Mouse (Mus musculus) left cerebral cortex, postnatal 14 days (tissue): ENCODE measurements at regions not wholly inside any gene's neighbourhood (a gene's known extent, or its start where the extent isn't known, plus 50 kb on each side); places are given as distances from the start of the nearest gene placed in this dataset.

Source experiments
- DNase-seq, 2 experiments: peaks; one replicate each; pipeline ENCODE4 v3.0.0; 2021 to 2022; ENCODE audit warnings: low spot score in 2 of 2, mixed read lengths in 1 of 2
- intact Hi-C: fragments of 180-260 bp; cut with DNase I; formaldehyde crosslinking; loops from one replicate; pipeline ENCODE4 v1.15.1; 2025

- intact Hi-C loops = no loop called here
- DNase-seq = peak; percentile 83 to 92
Observed at GRCm38 (mm10) chr14:114790946-114791830, 300.8 kb upstream of the Gpc5 start.

- DNase-seq = no peak
- intact Hi-C loops = no loop called here
Observed at GRCm38 (mm10) chr14:114791831-114792224, 300.2 kb upstream of the Gpc5 start.

GRCm38 (mm10) chr14:114804643-114805042 is 287.4 kb upstream of the Gpc5 start:
- no peak for DNase-seq
- intact Hi-C loops = no loop called here

- intact Hi-C loops = no loop called here
- no peak for DNase-seq
Observed at GRCm38 (mm10) chr14:114808621-114809020, 283.4 kb upstream of the Gpc5 start.

- intact Hi-C loops = no loop called here
- DNase-seq = no peak
Observed at GRCm38 (mm10) chr14:114820677-114821076, 271.3 kb upstream of the Gpc5 start.

GRCm38 (mm10) chr14:114821098-114821594 is 270.9 kb upstream of the Gpc5 start:
- intact Hi-C loops = no loop called here
- DNase-seq = no peak

GRCm38 (mm10) chr14:114821672-114822071 is 270.3 kb upstream of the Gpc5 start:
- intact Hi-C loops = no loop called here
- DNase-seq = no peak

GRCm38 (mm10) chr14:114826662-114827321 is 265.2 kb upstream of the Gpc5 start:
- intact Hi-C loops = no loop called here
- DNase-seq = no peak

GRCm38 (mm10) chr14:114829310-114829709 is 262.7 kb upstream of the Gpc5 start:
- intact Hi-C loops = no loop called here

GRCm38 (mm10) chr14:114832987-114833386 is 259.0 kb upstream of the Gpc5 start:
- intact Hi-C loops = no loop called here
- no peak for DNase-seq

More at GRCm38 (mm10) chr14:114829310-114829709, 262.7 kb upstream of the Gpc5 start:
- DNase-seq = no peak

GRCm38 (mm10) chr14:114836723-114837349 is 255.2 kb upstream of the Gpc5 start:
- intact Hi-C loops = no loop called here

GRCm38 (mm10) chr14:114837652-114838276 is 254.3 kb upstream of the Gpc5 start:
- no peak for DNase-seq
- intact Hi-C loops = no loop called here

More at GRCm38 (mm10) chr14:114836723-114837349, 255.2 kb upstream of the Gpc5 start:
- no peak for DNase-seq

- DNase-seq = no peak
- intact Hi-C loops = no loop called here
Observed at GRCm38 (mm10) chr14:114839340-114839903, 252.6 kb upstream of the Gpc5 start.

GRCm38 (mm10) chr14:114840766-114841165 is 251.2 kb upstream of the Gpc5 start:
- DNase-seq = no peak
- intact Hi-C loops = no loop called here

- intact Hi-C loops = no loop called here
- DNase-seq = no peak
Observed at GRCm38 (mm10) chr14:114841552-114841951, 250.5 kb upstream of the Gpc5 start.

- no peak for DNase-seq
- intact Hi-C loops = no loop called here
Observed at GRCm38 (mm10) chr14:114842327-114842726, 249.7 kb upstream of the Gpc5 start.

GRCm38 (mm10) chr14:114843105-114843743 is 248.8 kb upstream of the Gpc5 start:
- DNase-seq = no peak
- intact Hi-C loops = no loop called here

- no peak for DNase-seq
Observed at GRCm38 (mm10) chr14:114854324-114855054, 237.5 kb upstream of the Gpc5 start.

More at GRCm38 (mm10) chr14:114854324-114855054, 237.5 kb upstream of the Gpc5 start:
- intact Hi-C loops = loop anchor here (1.0 to 5.0 kb wide), 2 partner anchors 59 to 128 kb away; no protein-coding TSS in a partner anchor
